Mouse (Mus musculus): ENCODE measurements at regions not wholly inside any gene's neighbourhood (a gene's known extent, or its start where the extent isn't known, plus 50 kb on each side); places are given as distances from the start of the nearest gene placed in this dataset.

DNA sequence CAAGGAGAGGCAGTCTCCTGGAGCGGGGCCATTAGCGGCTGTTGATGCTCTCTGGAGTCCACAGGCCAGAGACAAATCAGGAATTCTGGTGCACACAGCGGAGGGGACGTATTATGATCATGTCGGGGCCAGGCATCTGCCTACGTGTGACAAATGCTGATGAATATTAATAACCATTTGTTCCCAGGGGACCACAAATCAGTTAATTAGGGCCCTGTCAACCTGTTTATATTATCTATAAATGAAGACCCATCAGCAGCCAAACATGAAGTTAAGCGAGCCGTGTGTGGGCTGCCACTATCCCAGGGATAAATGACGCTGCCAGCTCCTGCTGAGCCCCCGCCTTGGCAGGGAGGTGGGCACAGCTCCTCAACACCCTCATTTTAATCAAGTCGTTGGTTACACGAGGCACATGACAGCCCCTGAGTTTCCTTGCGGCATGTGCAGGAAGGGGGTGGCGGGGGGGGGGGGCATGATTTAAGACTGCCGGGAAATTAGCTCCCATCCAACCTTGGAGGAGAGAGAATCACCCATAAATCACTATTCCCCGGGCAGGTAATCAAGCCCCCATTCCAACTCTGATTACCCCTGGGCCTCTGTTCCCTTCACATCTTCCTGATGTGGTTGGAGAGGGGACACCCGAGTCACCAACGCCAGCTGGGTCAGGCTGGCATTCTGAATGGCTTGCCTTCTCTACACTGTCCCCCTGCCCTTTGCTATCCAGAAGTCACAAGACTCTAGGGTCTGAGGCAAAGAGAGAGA, 191.1 kb upstream of the Sulf2 start:
- Histone ChIP-seq H3K27ac (peak overlapping the region; percentile 42; the same call in 1 of the 2 replicates), H3K4me2 (no peak overlapping the region), H3K9me3 (replicated peaks) (no peaks in the 10 kb centered on the region), H3K9ac (no peak overlapping the region), H3K27me3 (peaks cover 52% of the 10 kb centered on the region), H3K4me3 (replicated peaks) (no peak overlapping the region), H3K36me3 (no peaks in the 10 kb centered on the region), H3K4me1 (peaks cover 60% of the 10 kb centered on the region)
- 19% methylated on average over 18 of the region's 18 CpGs for WGBS
- ATAC-seq (replicated peaks; ENCODE audit: low FRiP score): peak; percentile 31; the same call in 1 of the 2 replicates

DNA sequence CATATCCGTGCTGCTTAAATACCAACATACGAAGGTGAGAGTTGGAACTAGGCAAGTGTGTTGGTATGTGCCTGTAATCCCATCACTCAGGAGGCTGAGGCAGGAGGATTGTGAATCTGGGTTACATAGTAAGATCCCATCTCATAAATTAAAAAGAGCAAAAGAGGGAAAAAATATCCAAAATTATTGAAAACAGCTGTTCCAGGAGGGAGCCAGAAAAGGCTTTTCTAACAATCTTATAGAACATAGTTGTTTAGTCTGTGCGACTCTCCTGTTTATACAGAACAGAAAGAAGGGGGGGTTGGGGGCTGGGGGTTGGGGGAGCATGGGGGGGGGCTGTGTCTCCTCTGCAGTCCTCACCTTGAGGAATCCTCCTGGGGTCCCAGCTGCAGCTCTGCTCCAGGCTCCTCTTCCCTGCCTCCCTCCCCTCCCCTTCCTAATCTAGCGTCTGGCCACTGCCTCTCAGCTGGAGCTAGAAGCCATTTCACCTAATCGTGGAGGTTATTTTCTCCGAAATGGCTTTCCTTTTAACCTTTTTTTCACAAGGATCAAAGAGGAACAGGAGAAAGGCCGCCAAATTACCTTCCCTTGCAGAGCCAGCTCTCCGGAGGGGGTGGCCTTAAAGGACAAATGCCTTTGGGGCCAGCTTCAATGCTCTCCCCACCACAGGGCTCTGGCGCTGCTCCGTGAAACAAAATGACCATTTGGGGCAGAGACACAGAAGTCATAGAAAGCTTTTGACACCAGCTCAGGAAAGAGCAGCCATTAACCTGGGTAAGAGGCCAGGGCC, 188.3 kb upstream of the Sulf2 start:
- peaks cover 29% of the 10 kb centered on the region for H3K27me3 ChIP-seq
- 32% methylated on average over 10 of the region's 10 CpGs for WGBS
- ATAC-seq (replicated peaks; ENCODE audit: low FRiP score): no peak
- no peaks in the 10 kb centered on the region for H3K9me3 ChIP-seq (replicated peaks)
- no peaks in the 10 kb centered on the region for H3K36me3 ChIP-seq
- H3K4me3 ChIP-seq (replicated peaks): no peak overlapping the region
- H3K27ac ChIP-seq: no peak overlapping the region
- H3K9ac ChIP-seq: no peak overlapping the region
- H3K4me1 ChIP-seq: peaks cover 57% of the 10 kb centered on the region
- H3K4me2 ChIP-seq: no peak overlapping the region

DNA sequence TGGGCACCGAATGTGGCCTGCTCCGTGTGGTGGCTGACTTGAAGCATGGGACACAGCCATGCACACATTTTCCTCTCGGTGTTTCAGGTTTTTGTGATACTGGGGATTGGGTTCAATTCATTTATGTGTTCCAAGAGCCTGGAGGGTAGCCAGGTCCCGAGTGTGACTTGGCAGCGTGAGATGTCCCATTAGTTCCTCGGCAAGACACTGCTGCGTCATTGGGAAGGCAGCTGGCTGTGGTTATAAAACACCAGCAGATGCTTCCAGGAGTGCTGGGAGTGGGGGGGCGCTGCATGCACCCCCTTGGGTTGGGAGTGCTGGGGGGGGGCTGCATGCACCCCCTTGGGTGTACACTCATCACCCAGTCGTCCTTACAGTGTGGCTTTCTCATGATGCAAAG, 186.9 kb upstream of the Sulf2 start:
- H3K27me3 ChIP-seq: peaks cover 16% of the 10 kb centered on the region
- H3K4me2 ChIP-seq: no peak overlapping the region
- no peak for ATAC-seq (replicated peaks; ENCODE audit: low FRiP score)
- no peak overlapping the region for H3K9ac ChIP-seq
- H3K36me3 ChIP-seq: no peaks in the 10 kb centered on the region
- H3K9me3 ChIP-seq (replicated peaks): no peaks in the 10 kb centered on the region
- H3K4me1 ChIP-seq: peaks cover 55% of the 10 kb centered on the region
- H3K4me3 ChIP-seq (replicated peaks): no peak overlapping the region
- 77% methylated on average over 9 of the region's 9 CpGs for WGBS
- no peak overlapping the region for H3K27ac ChIP-seq

DNA sequence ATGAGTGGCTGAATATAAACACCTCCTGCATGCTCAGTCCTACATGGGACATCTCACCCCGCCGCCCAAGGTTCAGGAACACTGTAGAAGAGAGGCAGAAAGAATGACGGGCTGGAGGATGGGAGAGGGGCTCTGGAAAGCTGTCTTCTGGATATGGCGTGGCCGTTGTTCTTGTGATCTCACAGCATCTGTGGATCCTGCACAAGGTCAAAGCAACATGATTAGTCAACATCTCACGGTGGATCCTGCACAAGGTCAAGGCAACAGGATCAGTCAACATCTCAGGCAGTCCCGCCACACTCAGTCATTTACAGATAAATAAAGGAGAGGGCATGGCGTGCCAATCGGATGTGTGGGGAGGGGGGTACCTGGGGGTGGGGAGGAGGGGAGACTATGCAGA, 184.7 kb upstream of the Sulf2 start:
- H3K27ac ChIP-seq: no peak overlapping the region
- H3K4me3 ChIP-seq (replicated peaks): no peak overlapping the region
- H3K9ac ChIP-seq: no peak overlapping the region
- WGBS: 87% methylated on average over 9 of the region's 9 CpGs
- ATAC-seq (replicated peaks; ENCODE audit: low FRiP score): no peak
- H3K9me3 ChIP-seq (replicated peaks): no peaks in the 10 kb centered on the region
- no peaks in the 10 kb centered on the region for H3K36me3 ChIP-seq
- peaks cover 5% of the 10 kb centered on the region; the same call in 1 of the 2 replicates for H3K27me3 ChIP-seq
- no peak overlapping the region for H3K4me2 ChIP-seq
- H3K4me1 ChIP-seq: peaks cover 39% of the 10 kb centered on the region

DNA sequence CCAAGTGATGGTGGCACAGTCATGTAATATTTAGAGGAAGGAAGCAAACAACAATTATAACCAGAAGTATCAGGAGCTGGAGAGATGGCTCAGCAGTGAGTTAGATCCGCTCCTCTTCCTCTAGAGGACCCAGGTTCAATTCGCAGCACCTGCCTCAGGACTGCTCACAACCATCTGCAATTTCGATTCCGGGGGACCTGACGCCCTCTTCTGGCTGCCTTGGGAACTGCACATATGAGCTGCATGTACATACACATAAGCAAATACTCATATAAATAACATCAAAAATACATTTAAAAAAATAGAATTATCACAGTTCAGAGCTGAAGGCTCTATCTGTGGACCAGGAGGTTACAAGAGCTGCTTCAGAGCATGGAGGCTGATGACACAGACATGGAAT, 184.0 kb upstream of the Sulf2 start:
- 85% methylated on average over 5 of the region's 5 CpGs for WGBS
- Histone ChIP-seq H3K27ac (no peak overlapping the region; the same call in 1 of the 2 replicates), H3K9ac (no peak overlapping the region), H3K4me3 (replicated peaks) (no peak overlapping the region), H3K36me3 (no peaks in the 10 kb centered on the region), H3K9me3 (replicated peaks) (no peaks in the 10 kb centered on the region), H3K4me1 (peaks cover 39% of the 10 kb centered on the region), H3K4me2 (no peak overlapping the region), H3K27me3 (peaks cover under 1% of the 10 kb centered on the region; the same call in 1 of the 2 replicates)
- no peak for ATAC-seq (replicated peaks; ENCODE audit: low FRiP score)

DNA sequence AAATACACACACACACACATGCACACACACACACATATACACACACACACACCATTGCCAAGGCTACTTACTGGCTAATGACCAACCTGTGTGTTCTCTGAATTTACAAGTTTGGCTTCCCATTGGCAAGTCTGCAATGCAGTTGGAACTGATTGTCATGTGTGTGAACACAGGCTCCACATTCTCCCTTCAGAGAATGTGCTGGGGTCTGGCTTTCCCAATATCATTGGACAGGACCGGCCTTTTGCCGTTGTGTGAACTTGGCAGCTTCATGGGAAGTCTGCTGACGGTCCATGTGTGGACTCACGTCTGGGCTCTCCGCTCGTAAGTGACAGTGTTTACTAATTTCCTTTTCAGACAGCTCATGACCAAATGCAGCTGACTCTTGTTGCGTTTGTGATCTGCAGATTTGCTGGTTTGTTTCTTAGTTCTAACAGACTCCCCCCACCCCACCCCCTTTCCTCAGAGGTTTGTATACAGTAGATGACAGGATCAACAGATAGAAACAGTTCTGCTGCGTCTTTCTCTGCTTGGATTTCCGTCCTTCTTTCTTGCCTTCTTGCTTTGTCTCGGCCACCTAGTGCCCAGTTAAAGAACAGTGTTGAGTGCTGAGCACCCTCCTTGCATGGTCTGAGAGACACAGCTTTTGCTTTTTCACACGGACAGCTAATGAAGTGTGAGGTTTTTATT, 183.1 kb upstream of the Sulf2 start:
- H3K27ac ChIP-seq: peak overlapping the region; percentile 19; the same call in 1 of the 2 replicates
- no peak overlapping the region for H3K4me2 ChIP-seq
- no peaks in the 10 kb centered on the region; the same call in 1 of the 2 replicates for H3K27me3 ChIP-seq
- H3K36me3 ChIP-seq: no peaks in the 10 kb centered on the region
- H3K4me3 ChIP-seq (replicated peaks): no peak overlapping the region
- no peak overlapping the region for H3K9ac ChIP-seq
- 0 out of 2 replicates have a peak, but pooled peaks have one; percentile 13 for ATAC-seq (replicated peaks; ENCODE audit: low FRiP score)
- H3K4me1 ChIP-seq: peaks cover 40% of the 10 kb centered on the region
- 38% methylated on average over 11 of the region's 11 CpGs for WGBS
- no peaks in the 10 kb centered on the region for H3K9me3 ChIP-seq (replicated peaks)

DNA sequence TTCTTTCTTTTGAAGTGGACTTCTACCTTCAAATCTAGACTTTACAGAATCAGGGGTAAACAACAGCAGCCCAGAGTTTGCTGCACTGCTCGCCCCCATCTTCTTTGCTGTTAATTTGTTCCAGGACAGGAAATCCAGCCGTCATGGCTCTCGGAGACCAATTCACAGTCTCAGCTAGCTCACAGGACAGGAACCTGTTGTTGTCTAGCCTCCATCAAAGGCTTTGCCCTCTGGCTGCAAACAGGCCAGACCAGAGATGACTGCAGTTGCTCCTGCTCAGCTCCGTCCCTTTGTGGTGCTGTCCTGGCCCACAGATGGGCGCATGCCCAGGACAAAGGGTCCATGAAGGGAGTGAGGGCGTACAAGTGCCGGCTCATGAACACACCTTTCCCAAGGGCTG, 182.2 kb upstream of the Sulf2 start:
- no peak overlapping the region for H3K4me3 ChIP-seq (replicated peaks)
- no peak overlapping the region for H3K9ac ChIP-seq
- H3K4me2 ChIP-seq: no peak overlapping the region
- ATAC-seq (replicated peaks; ENCODE audit: low FRiP score): no peak
- no peaks in the 10 kb centered on the region for H3K9me3 ChIP-seq (replicated peaks)
- H3K27me3 ChIP-seq: no peaks in the 10 kb centered on the region; the same call in 1 of the 2 replicates
- H3K36me3 ChIP-seq: no peaks in the 10 kb centered on the region
- H3K4me1 ChIP-seq: peaks cover 44% of the 10 kb centered on the region
- WGBS: 49% methylated on average over 7 of the region's 7 CpGs
- peak overlapping the region; percentile 54 for H3K27ac ChIP-seq

DNA sequence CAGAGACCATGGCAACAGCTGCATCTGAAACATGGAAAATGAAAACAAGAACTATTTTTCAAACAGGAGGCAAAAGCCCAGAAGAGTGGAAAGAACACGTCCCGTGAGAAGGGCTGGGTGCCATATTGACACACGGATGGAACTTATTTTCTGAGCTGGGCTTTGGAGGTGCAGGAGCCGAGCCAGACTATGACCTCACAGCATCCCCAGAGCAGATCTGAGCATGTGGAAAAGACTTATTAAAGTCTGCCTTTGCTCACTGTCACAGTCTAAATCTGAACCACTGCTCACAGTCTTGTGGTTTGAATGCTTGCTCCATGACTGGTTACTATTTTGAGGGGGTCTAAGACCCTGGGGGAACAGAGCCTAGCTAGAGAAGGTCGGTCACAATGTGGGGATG, 180.2 kb upstream of the Sulf2 start:
- peaks cover 48% of the 10 kb centered on the region for H3K4me1 ChIP-seq
- ATAC-seq (replicated peaks; ENCODE audit: low FRiP score): no peak
- no peak overlapping the region for H3K27ac ChIP-seq
- H3K27me3 ChIP-seq: no peaks in the 10 kb centered on the region
- WGBS: 75% methylated on average over 5 of the region's 5 CpGs
- H3K4me2 ChIP-seq: no peak overlapping the region
- H3K4me3 ChIP-seq (replicated peaks): no peak overlapping the region
- H3K9ac ChIP-seq: no peak overlapping the region
- H3K9me3 ChIP-seq (replicated peaks): no peaks in the 10 kb centered on the region
- no peaks in the 10 kb centered on the region for H3K36me3 ChIP-seq

DNA sequence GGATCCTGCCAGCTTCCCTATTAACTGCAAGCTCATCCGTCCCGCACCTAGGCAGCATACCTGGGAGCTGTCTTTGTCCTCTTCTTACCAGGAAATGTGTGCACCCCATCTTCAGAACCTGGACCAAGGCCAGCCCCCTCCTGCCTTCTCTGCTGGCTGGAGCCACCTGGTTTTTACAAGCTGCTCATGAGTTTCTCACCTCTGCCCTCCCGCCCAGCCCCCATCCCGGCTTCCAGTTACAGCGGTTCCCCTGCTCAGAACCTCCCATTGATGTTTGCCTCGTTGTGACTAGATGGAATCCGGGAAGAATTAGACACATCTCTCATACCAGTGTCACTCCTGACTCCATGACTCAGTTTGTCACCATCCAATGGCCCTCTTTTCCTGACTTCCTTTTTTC, 179.1 kb upstream of the Sulf2 start:
- WGBS: 32% methylated on average over 7 of the region's 7 CpGs
- Histone ChIP-seq H3K27ac (no peak overlapping the region), H3K9me3 (replicated peaks) (no peaks in the 10 kb centered on the region)

DNA sequence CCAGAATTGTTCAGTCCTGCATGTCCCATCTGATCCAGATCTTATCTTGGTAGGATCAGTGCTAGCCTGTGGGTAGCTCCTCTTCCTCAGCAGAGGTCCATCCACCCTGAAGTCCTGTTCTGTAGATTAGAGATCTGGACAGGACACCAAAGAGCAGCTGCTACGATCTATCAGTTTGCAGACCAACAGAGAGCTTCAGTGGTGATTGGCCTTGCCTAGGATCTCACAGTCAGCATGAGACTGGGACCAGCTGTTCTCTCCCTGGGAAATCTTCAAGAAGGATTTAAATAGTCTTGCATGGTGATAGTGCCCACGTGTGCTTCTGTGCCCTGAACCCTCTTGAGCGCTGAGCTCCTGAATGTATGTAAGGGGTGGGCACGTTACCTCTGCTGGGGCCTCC, 178.4 kb upstream of the Sulf2 start:
- Histone ChIP-seq H3K27me3 (no peaks in the 10 kb centered on the region), H3K4me1 (peaks cover 62% of the 10 kb centered on the region), H3K9me3 (replicated peaks) (no peaks in the 10 kb centered on the region), H3K27ac (0 out of 2 replicates have a peak overlapping the region, but pooled peaks have one; percentile 7), H3K4me2 (no peak overlapping the region), H3K4me3 (replicated peaks) (no peak overlapping the region), H3K9ac (no peak overlapping the region), H3K36me3 (no peaks in the 10 kb centered on the region)
- no peak for ATAC-seq (replicated peaks; ENCODE audit: low FRiP score)
- WGBS: 52% methylated on average over 4 of the region's 4 CpGs

More for the DNA sequence above, 179.1 kb upstream of the Sulf2 start:
- Histone ChIP-seq H3K4me3 (replicated peaks) (no peak overlapping the region), H3K4me1 (peaks cover 59% of the 10 kb centered on the region), H3K27me3 (no peaks in the 10 kb centered on the region), H3K36me3 (no peaks in the 10 kb centered on the region), H3K9ac (no peak overlapping the region), H3K4me2 (no peak overlapping the region)
- no peak for ATAC-seq (replicated peaks; ENCODE audit: low FRiP score)

DNA sequence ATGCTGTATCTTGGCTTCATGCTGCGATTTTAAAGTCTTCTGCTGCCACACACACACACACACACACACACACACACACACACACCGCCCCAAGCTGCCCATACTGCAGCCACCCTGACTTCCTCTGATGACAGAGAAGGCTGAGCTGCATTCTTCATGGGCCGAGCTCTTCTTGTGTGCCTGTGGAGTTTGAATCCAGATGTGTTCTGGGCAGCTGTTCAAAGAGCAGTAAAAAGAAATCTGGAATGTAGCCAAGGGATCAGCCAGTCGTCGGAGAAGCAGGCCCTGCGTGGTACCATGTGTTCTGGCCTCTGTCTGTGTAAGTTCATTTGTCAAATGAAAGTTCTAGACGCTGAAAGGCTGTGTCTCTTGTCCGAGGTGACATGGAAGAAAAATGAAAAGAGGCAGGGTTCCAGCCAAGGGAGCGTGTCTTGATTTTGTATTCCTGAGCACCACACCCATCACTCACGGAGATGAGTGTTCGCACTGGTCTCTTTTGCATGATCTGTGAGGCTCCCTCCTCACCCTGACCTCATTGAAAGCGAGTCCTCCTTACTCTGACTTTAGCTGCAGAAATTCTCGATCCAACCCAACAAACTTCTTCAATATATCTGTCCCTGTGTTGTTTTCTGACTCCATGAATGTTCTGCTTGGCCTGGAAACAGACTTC, 177.4 kb upstream of the Sulf2 start:
- Histone ChIP-seq H3K36me3 (no peaks in the 10 kb centered on the region), H3K4me2 (no peak overlapping the region), H3K27me3 (no peaks in the 10 kb centered on the region), H3K4me3 (replicated peaks) (no peak overlapping the region), H3K9ac (no peak overlapping the region), H3K9me3 (replicated peaks) (no peaks in the 10 kb centered on the region), H3K27ac (peak overlapping the region; percentile 25; the same call in 1 of the 2 replicates), H3K4me1 (peaks cover 57% of the 10 kb centered on the region)
- WGBS: 54% methylated on average over 13 of the region's 13 CpGs
- ATAC-seq (replicated peaks; ENCODE audit: low FRiP score): no peak

Measured in kidney, embryonic 15.5 days (tissue).